Mouse (Mus musculus): ENCODE measurements around the gene Ebf3.

DNA sequence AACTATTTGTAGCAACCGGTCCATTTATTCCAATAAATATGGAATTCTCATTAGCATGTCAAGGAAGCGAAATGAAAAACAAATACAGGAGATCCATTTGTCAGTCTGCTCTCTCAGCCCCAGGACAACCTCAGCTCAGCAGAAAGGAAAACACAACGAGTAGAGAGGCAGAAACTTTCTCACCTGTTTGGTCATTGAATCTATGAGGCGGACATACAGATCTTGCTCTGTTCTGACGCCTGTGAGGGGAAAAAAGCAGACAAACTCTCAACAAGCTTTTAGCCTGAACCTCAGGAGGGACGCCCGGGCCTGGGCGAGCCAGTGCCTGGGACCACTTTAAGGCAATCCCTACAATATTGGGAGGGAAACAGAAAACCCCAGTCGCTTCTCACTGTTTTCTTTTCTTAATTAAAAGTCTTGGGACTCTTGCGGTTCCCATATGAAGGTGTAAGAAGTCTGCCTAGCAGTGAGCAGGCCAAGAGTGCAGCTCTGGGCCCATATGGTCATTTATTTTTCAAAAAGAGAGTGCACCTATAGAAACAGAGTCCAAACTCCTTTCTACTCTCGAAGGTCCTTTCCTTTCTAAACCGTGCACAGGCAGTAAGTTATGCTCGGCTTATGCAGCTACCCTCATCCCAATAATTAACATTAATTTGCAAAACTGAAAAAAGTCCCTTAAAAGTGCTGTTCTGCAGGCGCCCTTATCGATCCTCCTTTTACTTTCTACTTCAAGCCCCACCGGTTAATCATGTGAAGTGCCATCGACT lies 1.9 kb downstream of the Ebf3 start:
- no peak for TF ChIP-seq POLR2A (IDR thresholded peaks at IDR 0.05; ENCODE audit: borderline replicate concordance, low read depth, low read length)
- TF ChIP-seq CTCF (IDR thresholded peaks at IDR 0.05; ENCODE audit: low read depth, low read length): no peak

All from bone marrow macrophage, adult 2 months (primary cell).